Mouse (Mus musculus): ENCODE results near the gene Cldn12.

- TF ChIP-seq POLR2A (IDR thresholded peaks at IDR 0.05; ENCODE audit: low read depth, low read length) (no peak), CTCF (IDR thresholded peaks at IDR 0.05; ENCODE audit: extremely low read depth, insufficient read length, insufficient replicate concordance, low read depth, low read length) (no peak)
Observed at GRCm38 (mm10) chr5:5511401-5511800, 3.4 kb downstream of the Cldn12 start.

All from small intestine, adult 2 months (tissue).